Mouse (Mus musculus) forebrain, embryonic 15.5 days (tissue): ENCODE measurements around the gene Il2rb. TPM values are rescaled to one million over a fixed set of nuclear protein-coding genes. Genes with fewer than 3 reads are reported as not detected.

Experiments used
- ATAC-seq: fragments of 200-750 bp; cut with Nextera tagmentation; replicated peaks from 2 replicates; pipeline ENCODE4 v1.8.0; 2017; ENCODE audit warnings: mild to moderate bottlenecking, moderate TSS enrichment, moderate library complexity
- H3K27ac ChIP-seq: fragments of 300-500 bp; sonication (generic); replicated peaks from 2 replicates; pipeline ENCODE4 v1.5.1; 2015; ENCODE audit warnings: mild to moderate bottlenecking, inconsistent platforms
- H3K27me3 ChIP-seq: fragments of 300-500 bp; sonication (generic); 2 replicates; pipeline ENCODE4 v1.6.1; 2015; ENCODE audit warnings: inconsistent platforms
- H3K36me3 ChIP-seq: fragments of 300-500 bp; sonication (generic); 2 replicates; pipeline ENCODE4 v1.6.1; 2015; ENCODE audit warnings: mild to moderate bottlenecking, inconsistent platforms
- H3K4me1 ChIP-seq: fragments of 300-500 bp; sonication (generic); 2 replicates; pipeline ENCODE4 v1.6.1; 2015; ENCODE audit warnings: inconsistent platforms
- H3K4me2 ChIP-seq: fragments of 300-500 bp; sonication (generic); replicated peaks from 2 replicates; pipeline ENCODE4 v1.6.1; 2015; ENCODE audit warnings: mild to moderate bottlenecking, inconsistent platforms
- H3K4me3 ChIP-seq: fragments of 300-500 bp; sonication (generic); 2 replicates; pipeline ENCODE4 v1.5.1; 2015; ENCODE audit warnings: mild to moderate bottlenecking, inconsistent platforms
- H3K9ac ChIP-seq: fragments of 300-500 bp; sonication (generic); replicated peaks from 2 replicates; pipeline ENCODE4 v1.6.1; 2015; ENCODE audit warnings: mild to moderate bottlenecking, inconsistent platforms
- H3K9me3 ChIP-seq: fragments of 300-500 bp; sonication (generic); 2 replicates; pipeline ENCODE4 v1.6.1; 2016; ENCODE audit warnings: inconsistent platforms
- WGBS: fragments of 180-500 bp; shearing (Covaris S2); methylation state at CpG from one replicate; pipeline ENCODE4 v1.1.7; 2015; ENCODE audit warnings: mixed read lengths; 5-methylcytosine and 5-hydroxymethylcytosine counted together
- polyA plus RNA-seq: library from polyadenylated mRNA; unstranded; fragments of >200 nt; fragmentation: Nextera tagmentation; extraction: Ambion mirVana; gene quantifications from 2 replicates; pipeline ENCODE4 v1.2.1, GENCODE M21; 2015

The Il2rb gene
- polyA plus RNA-seq, 1 experiment from 2014 or later = not detected

- Histone ChIP-seq H3K9ac (peak overlapping the region; percentile 53; the same call in 1 of the 2 replicates), H3K27ac (peak overlapping the region; percentile 70; the same call in 1 of the 2 replicates), H3K4me1 (peaks cover 31% of the 10 kb centered on the region), H3K4me3 (peak overlapping the region; percentile 35; the same call in 1 of the 2 replicates), H3K36me3 (no peaks in the 10 kb centered on the region), H3K4me2 (peak overlapping the region; percentile 55; the same call in 1 of the 2 replicates), H3K9me3 (no peaks in the 10 kb centered on the region), H3K27me3 (no peaks in the 10 kb centered on the region)
- 64% methylated on average over 4 of the region's 4 CpGs for WGBS
- peak; percentile 7; the same call in 1 of the 2 replicates for ATAC-seq
Measured at GRCm38 (mm10) chr15:78531451-78531720, 36.3 kb upstream of the Il2rb start.

- Histone ChIP-seq H3K4me1 (peaks cover 31% of the 10 kb centered on the region), H3K27ac (peak within 1 kb of the TSS; percentile 70), H3K36me3 (no peaks in the 10 kb centered on the region), H3K4me2 (peak within 1 kb of the TSS; percentile 55), H3K9me3 (no peaks in the 10 kb centered on the region), H3K9ac (peak within 1 kb of the TSS; percentile 53), H3K27me3 (no peaks in the 10 kb centered on the region), H3K4me3 (peak within 1 kb of the TSS; percentile 35)
- ATAC-seq = no peak
- WGBS = 77% methylated on average over 17 of the region's 17 CpGs
Measured at GRCm38 (mm10) chr15:78530671-78531450, 35.8 kb upstream of the Il2rb start, which contains the start of gene C1qtnf6. TSS of gene C1qtnf6 (minus strand) at chr15:78531416.

- 77% methylated on average over 3 of the region's 3 CpGs for WGBS
- H3K9ac ChIP-seq = 0 out of 2 replicates have a peak overlapping the region, but pooled peaks have one; percentile 57
- H3K4me1 ChIP-seq = peaks cover 31% of the 10 kb centered on the region
- H3K4me2 ChIP-seq = peak overlapping the region; percentile 45; the same call in 1 of the 2 replicates
- no peaks in the 10 kb centered on the region for H3K9me3 ChIP-seq
- H3K27me3 ChIP-seq = no peaks in the 10 kb centered on the region
- no peak for ATAC-seq
- H3K4me3 ChIP-seq = no peak overlapping the region
- H3K36me3 ChIP-seq = no peaks in the 10 kb centered on the region
- H3K27ac ChIP-seq = peak overlapping the region; percentile 79
Measured at GRCm38 (mm10) chr15:78530141-78530540, 35.1 kb upstream of the Il2rb start.

GRCm38 (mm10) chr15:78529428-78529990 is 34.4 kb upstream of the Il2rb start:
- H3K4me1 ChIP-seq = peaks cover 31% of the 10 kb centered on the region
- H3K4me3 ChIP-seq = peak overlapping the region; percentile 36
- peak overlapping the region; percentile 45 for H3K4me2 ChIP-seq
- no peaks in the 10 kb centered on the region for H3K9me3 ChIP-seq
- no peaks in the 10 kb centered on the region for H3K27me3 ChIP-seq
- H3K9ac ChIP-seq = peak overlapping the region; percentile 57
- H3K27ac ChIP-seq = peak overlapping the region; percentile 79
- no peaks in the 10 kb centered on the region for H3K36me3 ChIP-seq
- 0% methylated on average over 14 of the region's 15 CpGs for WGBS
- ATAC-seq = peak; percentile 49

- no peaks in the 10 kb centered on the region for H3K9me3 ChIP-seq
- peak overlapping the region; percentile 45 for H3K4me2 ChIP-seq
- H3K9ac ChIP-seq = peak overlapping the region; percentile 57
- H3K4me1 ChIP-seq = peaks cover 31% of the 10 kb centered on the region
- no peaks in the 10 kb centered on the region for H3K36me3 ChIP-seq
- WGBS = 52% methylated on average over 11 of the region's 11 CpGs
- ATAC-seq = no peak
- H3K27me3 ChIP-seq = no peaks in the 10 kb centered on the region
- H3K27ac ChIP-seq = peak overlapping the region; percentile 79
- H3K4me3 ChIP-seq = peak overlapping the region; percentile 36
Measured at GRCm38 (mm10) chr15:78528726-78529411, 33.8 kb upstream of the Il2rb start.

- Histone ChIP-seq H3K36me3 (no peaks in the 10 kb centered on the region), H3K4me3 (no peak overlapping the region), H3K9ac (no peak overlapping the region), H3K4me2 (no peak overlapping the region), H3K27me3 (no peaks in the 10 kb centered on the region), H3K9me3 (no peaks in the 10 kb centered on the region), H3K4me1 (peaks cover 31% of the 10 kb centered on the region), H3K27ac (no peak overlapping the region)
- no peak for ATAC-seq
- 87% methylated on average over 7 of the region's 7 CpGs for WGBS
Measured at GRCm38 (mm10) chr15:78527973-78528372, 32.9 kb upstream of the Il2rb start.

- Histone ChIP-seq H3K27ac (no peak overlapping the region), H3K27me3 (no peaks in the 10 kb centered on the region), H3K9me3 (no peaks in the 10 kb centered on the region), H3K4me1 (peaks cover 5% of the 10 kb centered on the region), H3K4me2 (no peak overlapping the region), H3K9ac (no peak overlapping the region), H3K36me3 (no peaks in the 10 kb centered on the region), H3K4me3 (no peak overlapping the region)
- WGBS = 87% methylated on average over 5 of the region's 5 CpGs
- ATAC-seq = no peak
Measured at GRCm38 (mm10) chr15:78524163-78524562, 29.1 kb upstream of the Il2rb start.

- Histone ChIP-seq H3K36me3 (no peaks in the 10 kb centered on the region), H3K4me3 (no peak overlapping the region), H3K4me2 (no peak overlapping the region), H3K9me3 (no peaks in the 10 kb centered on the region), H3K27ac (no peak overlapping the region), H3K4me1 (no peaks in the 10 kb centered on the region), H3K27me3 (no peaks in the 10 kb centered on the region), H3K9ac (no peak overlapping the region)
- no peak for ATAC-seq
- WGBS = 81% methylated on average over 6 of the region's 6 CpGs
Measured at GRCm38 (mm10) chr15:78521892-78522291, 26.8 kb upstream of the Il2rb start.

- no peak overlapping the region for H3K4me3 ChIP-seq
- H3K9me3 ChIP-seq = no peaks in the 10 kb centered on the region
- no peak for ATAC-seq
- H3K27ac ChIP-seq = no peak overlapping the region
- H3K36me3 ChIP-seq = no peaks in the 10 kb centered on the region
- H3K4me2 ChIP-seq = no peak overlapping the region
- 75% methylated on average over 8 of the region's 8 CpGs for WGBS
- H3K27me3 ChIP-seq = no peaks in the 10 kb centered on the region
- no peak overlapping the region for H3K9ac ChIP-seq
- no peaks in the 10 kb centered on the region for H3K4me1 ChIP-seq
Measured at GRCm38 (mm10) chr15:78521331-78521730, 26.3 kb upstream of the Il2rb start.

GRCm38 (mm10) chr15:78520112-78520715 is 25.1 kb upstream of the Il2rb start:
- WGBS = 77% methylated on average over 13 of the region's 13 CpGs
- H3K4me1 ChIP-seq = no peaks in the 10 kb centered on the region
- no peak overlapping the region for H3K4me3 ChIP-seq
- H3K27ac ChIP-seq = no peak overlapping the region
- H3K4me2 ChIP-seq = no peak overlapping the region
- no peak overlapping the region for H3K9ac ChIP-seq
- ATAC-seq = no peak
- no peaks in the 10 kb centered on the region for H3K36me3 ChIP-seq
- H3K27me3 ChIP-seq = no peaks in the 10 kb centered on the region
- no peaks in the 10 kb centered on the region for H3K9me3 ChIP-seq

GRCm38 (mm10) chr15:78518221-78518620 is 23.1 kb upstream of the Il2rb start:
- H3K9ac ChIP-seq = no peak overlapping the region
- no peaks in the 10 kb centered on the region for H3K9me3 ChIP-seq
- H3K4me1 ChIP-seq = peaks cover 5% of the 10 kb centered on the region; the same call in 1 of the 2 replicates
- H3K4me3 ChIP-seq = no peak overlapping the region
- no peak overlapping the region for H3K27ac ChIP-seq
- H3K4me2 ChIP-seq = no peak overlapping the region
- 72% methylated on average over 7 of the region's 7 CpGs for WGBS
- ATAC-seq = no peak
- H3K36me3 ChIP-seq = no peaks in the 10 kb centered on the region
- no peaks in the 10 kb centered on the region for H3K27me3 ChIP-seq

GRCm38 (mm10) chr15:78515759-78516158 is 20.7 kb upstream of the Il2rb start:
- no peak overlapping the region for H3K4me3 ChIP-seq
- H3K36me3 ChIP-seq = no peaks in the 10 kb centered on the region
- no peak overlapping the region for H3K27ac ChIP-seq
- H3K9ac ChIP-seq = no peak overlapping the region
- H3K27me3 ChIP-seq = no peaks in the 10 kb centered on the region
- ATAC-seq = no peak
- H3K4me2 ChIP-seq = no peak overlapping the region
- H3K4me1 ChIP-seq = peaks cover 5% of the 10 kb centered on the region; the same call in 1 of the 2 replicates
- WGBS = 89% methylated on average over 6 of the region's 6 CpGs
- H3K9me3 ChIP-seq = no peaks in the 10 kb centered on the region
